Mouse (Mus musculus): Measurements from ENCODE around the gene Npy1r. TPM values are rescaled to one million over a fixed set of nuclear protein-coding genes. Genes with fewer than 3 reads are reported as not detected.

Gene Npy1r
- polyA plus RNA-seq, 1 experiment from 2014 or later = 0.35 TPM

Other genes with a start within 250 kb of the Npy1r start
- 18.5 and 19.0 TPM in 2 replicates for gene Tma16, start 210.7 kb upstream of the Npy1r start, polyA plus RNA-seq (2014; fragmentation: Nextera tagmentation; extraction: Ambion mirVana)
- not detected in 2 replicates for gene Tktl2, start 185.4 kb upstream of the Npy1r start, polyA plus RNA-seq (2014; fragmentation: Nextera tagmentation; extraction: Ambion mirVana)
- 0.07 TPM in 1 of 2 replicates, not detected in the other for gene Npy5r, start 9.1 kb upstream of the Npy1r start, polyA plus RNA-seq (2014; fragmentation: Nextera tagmentation; extraction: Ambion mirVana)
- 4.9 and 5.7 TPM in 2 replicates for gene Naf1, start 163.0 kb downstream of the Npy1r start, polyA plus RNA-seq (2014; fragmentation: Nextera tagmentation; extraction: Ambion mirVana)